Mouse (Mus musculus): ENCODE results near the gene Muc3a. TPM values are rescaled to one million over a fixed set of nuclear protein-coding genes. Genes with fewer than 3 reads are reported as not detected.

Gene Muc3a
- polyA plus RNA-seq, 1 experiment from 2014 or later: 0.50 TPM

Other genes starting within 250 kb of the Muc3a start
- gene Cldn15, start 245.8 kb downstream of the Muc3a start, polyA plus RNA-seq (2015; fragmentation: Nextera tagmentation; extraction: Ambion mirVana): 0.15 and 0.30 TPM in 2 replicates
- 34.7 and 37.9 TPM in 2 replicates for gene Plod3, start 225.4 kb downstream of the Muc3a start, polyA plus RNA-seq (2015; fragmentation: Nextera tagmentation; extraction: Ambion mirVana)
- gene Znhit1, start 224.4 kb downstream of the Muc3a start, polyA plus RNA-seq (2015; fragmentation: Nextera tagmentation; extraction: Ambion mirVana): 136 and 144 TPM in 2 replicates
- gene Vgf, start 186.0 kb downstream of the Muc3a start, polyA plus RNA-seq (2015; fragmentation: Nextera tagmentation; extraction: Ambion mirVana): 12.6 and 15.6 TPM in 2 replicates
- gene Ap1s1, start 166.3 kb downstream of the Muc3a start, polyA plus RNA-seq (2015; fragmentation: Nextera tagmentation; extraction: Ambion mirVana): 296 and 303 TPM in 2 replicates
- 0.25 and 0.41 TPM in 2 replicates for gene Serpine1, start 140.1 kb downstream of the Muc3a start, polyA plus RNA-seq (2015; fragmentation: Nextera tagmentation; extraction: Ambion mirVana)
- gene Trim56, start 96.2 kb downstream of the Muc3a start, polyA plus RNA-seq (2015; fragmentation: Nextera tagmentation; extraction: Ambion mirVana): 1.8 and 2.5 TPM in 2 replicates
- gene Muc3, start 63.1 kb downstream of the Muc3a start, polyA plus RNA-seq (2015; fragmentation: Nextera tagmentation; extraction: Ambion mirVana): not detected in 2 replicates
- 46.5 and 65.9 TPM in 2 replicates for gene Ache, start 75.1 kb upstream of the Muc3a start, polyA plus RNA-seq (2015; fragmentation: Nextera tagmentation; extraction: Ambion mirVana)
- gene Ufsp1, start 82.2 kb upstream of the Muc3a start, polyA plus RNA-seq (2015; fragmentation: Nextera tagmentation; extraction: Ambion mirVana): 18.4 and 20.9 TPM in 2 replicates
- gene Srrt, start 95.3 kb upstream of the Muc3a start, polyA plus RNA-seq (2015; fragmentation: Nextera tagmentation; extraction: Ambion mirVana): 97.2 and 103 TPM in 2 replicates
- 13.1 TPM in 2 replicates for gene Trip6, start 102.0 kb upstream of the Muc3a start, polyA plus RNA-seq (2015; fragmentation: Nextera tagmentation; extraction: Ambion mirVana)
- gene Slc12a9, start 121.2 kb upstream of the Muc3a start, polyA plus RNA-seq (2015; fragmentation: Nextera tagmentation; extraction: Ambion mirVana): 26.8 and 27.3 TPM in 2 replicates
- gene Ephb4, start 137.7 kb upstream of the Muc3a start, polyA plus RNA-seq (2015; fragmentation: Nextera tagmentation; extraction: Ambion mirVana): 4.8 and 6.0 TPM in 2 replicates